In genomic region chr3:90211475-90212398, GRCm38 (mm10) we compare ENCODE assay signal across 8 mouse cellular contexts. TPM values are rescaled to one million over a fixed set of nuclear protein-coding genes. Genes with fewer than 3 reads are reported as not detected.
A peak's percentile ranks its signal among the peaks of the same experiment; 100 is the strongest.
DNase-seq lines count a peak whose midpoint lies in the region; ATAC-seq and TF ChIP-seq lines count a peak whose summit lies in the region.

No protein-coding gene starts in this region.

- TF ChIP-seq EP300 in lung, postnatal 0 days (IDR thresholded peaks at IDR 0.05) = no peak

- no peaks in the 10 kb centered on the region for H3K9me3 ChIP-seq in lung, postnatal 0 days (ENCODE audit: low read length)
- no peaks in the 10 kb centered on the region for H3K9me3 ChIP-seq in embryonic facial prominence, embryonic 14.5 days (ENCODE audit: control insufficient read depth, low read length)
- H3K9me3 ChIP-seq in limb, embryonic 13.5 days = no peaks in the 10 kb centered on the region
- H3K9me3 ChIP-seq in stomach, embryonic 14.5 days (ENCODE audit: control insufficient read depth, low read depth, low read length) = no peaks in the 10 kb centered on the region

- H3K27me3 ChIP-seq in lung, postnatal 0 days (replicated peaks; ENCODE audit: insufficient read depth, low read length) = no peaks in the 10 kb centered on the region
- H3K27me3 ChIP-seq in embryonic facial prominence, embryonic 14.5 days (replicated peaks; ENCODE audit: control insufficient read depth, insufficient read depth, low read length) = no peaks in the 10 kb centered on the region
- no peaks in the 10 kb centered on the region for H3K27me3 ChIP-seq in limb, embryonic 13.5 days
- no peaks in the 10 kb centered on the region for H3K27me3 ChIP-seq in stomach, embryonic 14.5 days (ENCODE audit: control insufficient read depth, insufficient read depth, low read length)

- no peak for TF ChIP-seq CTCF in lung, postnatal 0 days (IDR thresholded peaks at IDR 0.05)
- TF ChIP-seq CTCF in lung, adult 2 months (IDR thresholded peaks at IDR 0.05; ENCODE audit: insufficient read depth, low read length) = no peak

- TF ChIP-seq POLR2A in lung, adult 2 months (IDR thresholded peaks at IDR 0.05; ENCODE audit: borderline replicate concordance, extremely low read depth, low read depth, low read length) = no peak

- H3K27ac ChIP-seq in lung, postnatal 0 days (ENCODE audit: low read length) = no peak overlapping the region
- no peak overlapping the region for H3K27ac ChIP-seq in embryonic facial prominence, embryonic 14.5 days (replicated peaks; ENCODE audit: low read depth, low read length)
- H3K27ac ChIP-seq in limb, embryonic 13.5 days = no peak overlapping the region
- no peak overlapping the region for H3K27ac ChIP-seq in stomach, embryonic 14.5 days (ENCODE audit: low read length)

- H3K4me3 ChIP-seq in lung, postnatal 0 days (ENCODE audit: low read depth, low read length) = no peak overlapping the region
- no peak overlapping the region for H3K4me3 ChIP-seq in lung, adult 2 months (replicated peaks; ENCODE audit: extremely low read depth, low read depth, low read length)
- H3K4me3 ChIP-seq in embryonic facial prominence, embryonic 14.5 days (ENCODE audit: low read depth, low read length) = peak overlapping the region; percentile 65
- peak overlapping the region; percentile 86 for H3K4me3 ChIP-seq in limb, embryonic 13.5 days
- H3K4me3 ChIP-seq in stomach, embryonic 14.5 days (ENCODE audit: low read depth, low read length) = peak overlapping the region; percentile 55

- H3K4me2 ChIP-seq in lung, postnatal 0 days (replicated peaks; ENCODE audit: low read depth, low read length) = peak overlapping the region; percentile 57; the same call in 1 of the 2 replicates
- H3K4me2 ChIP-seq in embryonic facial prominence, embryonic 14.5 days (ENCODE audit: low read depth, low read length) = peak overlapping the region; percentile 91
- H3K4me2 ChIP-seq in limb, embryonic 13.5 days (replicated peaks) = peak overlapping the region; percentile 95
- peak overlapping the region; percentile 94 for H3K4me2 ChIP-seq in stomach, embryonic 14.5 days (replicated peaks; ENCODE audit: low read depth, low read length)

- ATAC-seq in lung, postnatal 0 days = no peak
- no peak for ATAC-seq in embryonic facial prominence, embryonic 14.5 days (ENCODE audit: low read depth)
- ATAC-seq in limb, embryonic 13.5 days (ENCODE audit: low FRiP score, low read depth) = no peak
- no peak for ATAC-seq in stomach, embryonic 14.5 days (ENCODE audit: insufficient number of reproducible peaks, insufficient read depth, low FRiP score, low read depth)
- no peak for ATAC-seq in cerebellum, adult (ENCODE audit: insufficient number of reproducible peaks, low FRiP score, low TSS enrichment)

- 57% methylated on average over 13 of the region's 13 CpGs for WGBS in lung, postnatal 0 days
- WGBS in lung, adult 2 months = 40% methylated on average over 13 of the region's 13 CpGs
- 72% methylated on average over 13 of the region's 13 CpGs for WGBS in embryonic facial prominence, embryonic 14.5 days
- WGBS in limb, embryonic 13.5 days = 80% methylated on average over 13 of the region's 13 CpGs
- WGBS in stomach, embryonic 14.5 days = 76% methylated on average over 13 of the region's 13 CpGs

- DNase-seq in lung, postnatal 0 days (ENCODE audit: low spot score) = no peak
- DNase-seq in lung, adult 2 months = no peak
- no peak for DNase-seq in embryonic facial prominence, embryonic 14.5 days (ENCODE audit: low spot score)
- no peak for DNase-seq in frontal cortex, postnatal 36 days (ENCODE audit: low spot score in 2 of 2)
- no peak for DNase-seq in frontal cortex, postnatal 25 days (ENCODE audit: low spot score in 2 of 2)

- peaks cover 16% of the 10 kb centered on the region; the same call in 1 of the 2 replicates for H3K36me3 ChIP-seq in lung, postnatal 0 days (ENCODE audit: insufficient read depth, low read length)
- H3K36me3 ChIP-seq in embryonic facial prominence, embryonic 14.5 days (ENCODE audit: control insufficient read depth, insufficient read depth, low read length) = peaks cover 53% of the 10 kb centered on the region
- peaks cover 57% of the 10 kb centered on the region for H3K36me3 ChIP-seq in limb, embryonic 13.5 days
- peaks cover 43% of the 10 kb centered on the region for H3K36me3 ChIP-seq in stomach, embryonic 14.5 days (ENCODE audit: control insufficient read depth, insufficient read depth, low read length)

- peaks cover 8% of the 10 kb centered on the region; the same call in 1 of the 2 replicates for H3K4me1 ChIP-seq in lung, postnatal 0 days (ENCODE audit: insufficient read depth, low read depth, low read length)
- H3K4me1 ChIP-seq in lung, adult 2 months (ENCODE audit: control insufficient read depth, insufficient read depth, low read length) = peaks cover 12% of the 10 kb centered on the region
- H3K4me1 ChIP-seq in embryonic facial prominence, embryonic 14.5 days (ENCODE audit: control insufficient read depth, insufficient read depth, low read length) = peaks cover 18% of the 10 kb centered on the region
- H3K4me1 ChIP-seq in limb, embryonic 13.5 days = peaks cover 26% of the 10 kb centered on the region
- peaks cover 11% of the 10 kb centered on the region; the same call in 1 of the 2 replicates for H3K4me1 ChIP-seq in stomach, embryonic 14.5 days (ENCODE audit: control insufficient read depth, insufficient read depth, low read length)

- H3K9ac ChIP-seq in lung, postnatal 0 days (replicated peaks; ENCODE audit: low read depth) = no peak overlapping the region
- peak overlapping the region; percentile 84 for H3K9ac ChIP-seq in embryonic facial prominence, embryonic 14.5 days (ENCODE audit: low read depth, low read length)
- peak overlapping the region; percentile 55 for H3K9ac ChIP-seq in limb, embryonic 13.5 days
- H3K9ac ChIP-seq in stomach, embryonic 14.5 days (replicated peaks; ENCODE audit: low read depth, low read length) = no peak overlapping the region

RNA-seq across cellular contexts. Expression of gene Rps27, which starts 1.7 kb away (rescaled TPM):
- polyA plus RNA-seq in lung, postnatal 0 days (2015; fragmentation: Nextera tagmentation; extraction: Ambion mirVana) = 1,752 and 1,909 TPM in 2 replicates
- 725 and 918 TPM in 2 replicates for polyA plus RNA-seq in lung, adult 2 months (2012; rRNA removed)
- 2,089 and 2,268 TPM in 2 replicates for polyA plus RNA-seq in embryonic facial prominence, embryonic 14.5 days (2014; fragmentation: Nextera tagmentation; extraction: Ambion mirVana)
- polyA plus RNA-seq in limb, embryonic 13.5 days (2015; fragmentation: Nextera tagmentation; extraction: Ambion mirVana) = 1,711 and 1,721 TPM in 2 replicates
- 2,110 and 2,351 TPM in 2 replicates for polyA plus RNA-seq in stomach, embryonic 14.5 days (2014; fragmentation: Nextera tagmentation; extraction: Ambion mirVana)

RNA-seq across cellular contexts. Expression of gene Rab13, which starts 1.8 kb away (rescaled TPM):
- 30.6 and 31.0 TPM in 2 replicates for polyA plus RNA-seq in lung, postnatal 0 days (2015; fragmentation: Nextera tagmentation; extraction: Ambion mirVana)
- polyA plus RNA-seq in lung, adult 2 months (2012; rRNA removed) = 5.4 and 5.8 TPM in 2 replicates
- 18.1 and 19.8 TPM in 2 replicates for polyA plus RNA-seq in embryonic facial prominence, embryonic 14.5 days (2014; fragmentation: Nextera tagmentation; extraction: Ambion mirVana)
- polyA plus RNA-seq in limb, embryonic 13.5 days (2015; fragmentation: Nextera tagmentation; extraction: Ambion mirVana) = 39.7 and 41.4 TPM in 2 replicates
- polyA plus RNA-seq in stomach, embryonic 14.5 days (2014; fragmentation: Nextera tagmentation; extraction: Ambion mirVana) = 17.7 and 18.1 TPM in 2 replicates

RNA-seq across cellular contexts. Expression of gene Jtb, which starts 19.7 kb away (rescaled TPM):
- 148 and 154 TPM in 2 replicates for polyA plus RNA-seq in lung, postnatal 0 days (2015; fragmentation: Nextera tagmentation; extraction: Ambion mirVana)
- 49.4 and 66.3 TPM in 2 replicates for polyA plus RNA-seq in lung, adult 2 months (2012; rRNA removed)
- polyA plus RNA-seq in embryonic facial prominence, embryonic 14.5 days (2014; fragmentation: Nextera tagmentation; extraction: Ambion mirVana) = 112 and 114 TPM in 2 replicates
- polyA plus RNA-seq in limb, embryonic 13.5 days (2015; fragmentation: Nextera tagmentation; extraction: Ambion mirVana) = 96.8 and 99.7 TPM in 2 replicates
- polyA plus RNA-seq in stomach, embryonic 14.5 days (2014; fragmentation: Nextera tagmentation; extraction: Ambion mirVana) = 112 and 116 TPM in 2 replicates

RNA-seq across cellular contexts. Expression of gene Creb3l4, which starts 31.6 kb away (rescaled TPM):
- polyA plus RNA-seq in lung, postnatal 0 days (2015; fragmentation: Nextera tagmentation; extraction: Ambion mirVana) = 2.4 and 2.8 TPM in 2 replicates
- 2.0 TPM in 2 replicates for polyA plus RNA-seq in lung, adult 2 months (2012; rRNA removed)
- polyA plus RNA-seq in embryonic facial prominence, embryonic 14.5 days (2014; fragmentation: Nextera tagmentation; extraction: Ambion mirVana) = 5.2 and 6.1 TPM in 2 replicates
- polyA plus RNA-seq in limb, embryonic 13.5 days (2015; fragmentation: Nextera tagmentation; extraction: Ambion mirVana) = 10.9 and 12.5 TPM in 2 replicates
- 20.6 and 21.4 TPM in 2 replicates for polyA plus RNA-seq in stomach, embryonic 14.5 days (2014; fragmentation: Nextera tagmentation; extraction: Ambion mirVana)

RNA-seq across cellular contexts. Expression of gene Slc39a1, which starts 36.2 kb away (rescaled TPM):
- polyA plus RNA-seq in lung, postnatal 0 days (2015; fragmentation: Nextera tagmentation; extraction: Ambion mirVana) = 143 and 152 TPM in 2 replicates
- 72.8 and 83.7 TPM in 2 replicates for polyA plus RNA-seq in lung, adult 2 months (2012; rRNA removed)
- 88.1 and 90.9 TPM in 2 replicates for polyA plus RNA-seq in embryonic facial prominence, embryonic 14.5 days (2014; fragmentation: Nextera tagmentation; extraction: Ambion mirVana)
- 102 and 103 TPM in 2 replicates for polyA plus RNA-seq in limb, embryonic 13.5 days (2015; fragmentation: Nextera tagmentation; extraction: Ambion mirVana)
- 114 and 119 TPM in 2 replicates for polyA plus RNA-seq in stomach, embryonic 14.5 days (2014; fragmentation: Nextera tagmentation; extraction: Ambion mirVana)

Comparison
In these comparisons a context has a peak if more than half of its experiments do, and no peak if none do; other contexts are left out.
1. H3K4me3 ChIP-seq: peak in embryonic facial prominence, embryonic 14.5 days (single experiment), limb, embryonic 13.5 days (single experiment) and stomach, embryonic 14.5 days (single experiment); none in lung, postnatal 0 days (single experiment) and lung, adult 2 months (single experiment).
2. H3K9ac ChIP-seq: peak in embryonic facial prominence, embryonic 14.5 days (single experiment) and limb, embryonic 13.5 days (single experiment); none in lung, postnatal 0 days (single experiment) and stomach, embryonic 14.5 days (single experiment).
3. Peak in every context shown above with its lines, with median percentiles within 50 percentile points of each other: H3K4me2 ChIP-seq.